Mouse (Mus musculus) liver, postnatal 0 days (tissue): ENCODE data around the gene Fbxl12.

Experiments used
- CTCF ChIP-seq: sonication (generic); IDR thresholded peaks from 2 replicates; pipeline ENCODE4 v1.5.1; 2016; ENCODE audit warnings: antibody characterized with exemption, low read depth
- EP300 ChIP-seq: IDR thresholded peaks from 2 replicates; pipeline ENCODE4 v1.6.1; 2016; ENCODE audit warnings: antibody characterized with exemption, low read depth, mild to moderate bottlenecking

GRCm38 (mm10) chr9:20677892-20678291 lies 33.3 kb upstream of the Fbxl12 start:
- no peak for TF ChIP-seq CTCF
- TF ChIP-seq EP300 = no peak
